Mouse (Mus musculus): ENCODE measurements around the gene Ascl5.

Ascl5 gene

DNA sequence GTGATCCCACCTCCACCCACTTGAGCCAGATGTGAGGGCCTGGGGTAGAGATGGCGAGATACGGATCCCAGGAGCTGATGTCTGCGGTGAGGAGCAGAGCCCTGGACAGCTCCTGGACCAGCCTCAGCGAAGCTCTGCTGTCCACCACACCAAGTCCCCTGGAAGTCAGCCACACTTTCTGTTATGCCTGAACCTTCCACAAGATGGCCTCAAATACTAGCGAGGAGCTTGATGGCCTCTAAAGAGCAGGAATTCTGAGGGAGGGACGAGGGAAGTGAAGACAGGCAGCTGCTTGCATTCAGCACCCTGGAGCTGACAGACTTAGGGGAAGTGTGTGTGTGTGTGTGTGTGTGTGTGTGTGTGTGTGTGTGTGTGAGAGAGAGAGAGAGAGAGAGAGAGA is 861 bp downstream of the Ascl5 start:
- peak; percentile 91 for DNase-seq

DNA sequence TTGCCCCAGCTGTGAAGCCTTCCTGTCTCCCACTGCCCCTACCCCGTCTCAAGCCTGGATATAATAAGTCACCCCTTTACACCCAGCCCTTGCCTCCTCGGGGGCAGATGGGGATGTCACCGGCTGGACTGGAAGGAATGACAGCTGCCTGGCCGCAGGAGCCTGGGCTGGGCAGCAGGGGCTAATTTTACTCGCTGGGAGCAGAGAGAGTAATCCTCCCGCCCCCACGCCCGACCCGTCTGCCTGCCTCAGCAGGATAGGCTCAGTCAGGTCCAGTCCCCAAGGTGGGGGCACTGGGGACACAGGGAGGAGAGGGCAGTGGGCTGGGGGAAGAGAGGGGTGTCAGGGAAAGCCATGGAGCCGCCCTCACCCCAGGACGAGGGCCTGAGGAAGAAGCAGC is 1.9 kb downstream of the Ascl5 start, which contains the start of gene Cacna1s:
Cacna1s (plus strand) TSS at position 204 of the 400 bp plus-strand sequence.
- DNase-seq = peak in 1 of 2 experiments; percentile 28

DNA sequence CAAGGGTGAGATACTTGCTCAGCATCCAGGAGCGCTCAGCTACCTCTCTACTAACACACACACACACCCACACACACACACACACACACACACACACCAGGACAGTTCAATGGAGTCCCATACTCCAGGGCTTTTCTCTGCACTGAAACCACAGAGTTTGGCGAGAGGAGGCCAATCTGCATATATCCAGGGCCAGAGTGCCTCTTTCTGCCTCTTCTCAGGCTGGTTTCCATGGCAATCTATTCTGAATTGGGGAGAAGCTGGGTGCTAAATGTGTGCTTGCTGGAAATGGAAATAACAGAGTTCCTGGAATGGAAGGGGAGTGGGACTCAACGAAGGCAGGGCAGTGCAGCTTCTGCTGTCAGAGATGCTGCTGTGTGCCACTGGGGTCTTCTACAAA is 5.2 kb downstream of the Ascl5 start:
- no peak for DNase-seq

DNA sequence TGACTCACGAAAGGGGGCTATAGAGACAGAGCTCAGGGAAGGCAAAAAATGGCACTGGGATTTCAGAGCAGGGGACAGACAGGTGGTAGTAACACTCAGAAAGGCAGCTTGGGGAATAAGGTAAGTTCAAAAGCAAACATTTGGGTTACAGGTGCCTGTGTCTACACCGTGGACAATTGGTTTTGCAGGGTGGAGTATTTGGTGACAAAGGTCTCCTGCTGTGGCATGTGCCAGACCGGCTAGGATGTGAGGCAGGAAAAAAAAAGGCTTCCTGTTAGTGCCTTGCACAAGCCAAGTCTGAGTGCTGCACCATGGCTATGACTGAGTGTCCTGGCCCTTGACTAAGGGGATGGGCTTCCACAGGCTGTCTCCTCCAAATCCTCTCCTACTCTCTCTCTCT is 8.0 kb downstream of the Ascl5 start:
- DNase-seq = no peak

GRCm38 (mm10) chr1:136061041-136061789 is 10.6 kb downstream of the Ascl5 start:
- peak; percentile 93 to 94 for DNase-seq

DNA sequence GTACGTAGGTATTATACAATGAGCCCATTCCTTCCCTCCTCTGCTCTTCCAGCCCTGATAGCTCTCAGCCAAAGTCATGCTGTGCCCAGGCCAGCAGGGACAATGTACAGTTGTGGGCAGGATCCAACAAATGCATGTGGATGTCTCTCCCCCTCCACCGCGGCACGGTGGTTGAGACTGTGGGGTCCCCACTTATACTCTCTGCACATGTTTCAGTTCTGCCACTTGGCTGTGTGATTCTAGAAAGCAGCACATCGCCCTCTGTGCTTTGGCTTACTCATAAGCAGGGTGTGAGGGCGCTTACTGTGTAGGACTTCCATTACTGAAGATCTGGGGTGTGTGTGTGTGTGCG is 11.2 kb downstream of the Ascl5 start:
- DNase-seq = no peak

GRCm38 (mm10) chr1:136063991-136064390 is 13.4 kb downstream of the Ascl5 start:
- DNase-seq = no peak

- no peak for DNase-seq
Observed at GRCm38 (mm10) chr1:136066621-136067020, 16.0 kb downstream of the Ascl5 start.

GRCm38 (mm10) chr1:136067579-136067978 is 17.0 kb downstream of the Ascl5 start:
- no peak for DNase-seq

DNA sequence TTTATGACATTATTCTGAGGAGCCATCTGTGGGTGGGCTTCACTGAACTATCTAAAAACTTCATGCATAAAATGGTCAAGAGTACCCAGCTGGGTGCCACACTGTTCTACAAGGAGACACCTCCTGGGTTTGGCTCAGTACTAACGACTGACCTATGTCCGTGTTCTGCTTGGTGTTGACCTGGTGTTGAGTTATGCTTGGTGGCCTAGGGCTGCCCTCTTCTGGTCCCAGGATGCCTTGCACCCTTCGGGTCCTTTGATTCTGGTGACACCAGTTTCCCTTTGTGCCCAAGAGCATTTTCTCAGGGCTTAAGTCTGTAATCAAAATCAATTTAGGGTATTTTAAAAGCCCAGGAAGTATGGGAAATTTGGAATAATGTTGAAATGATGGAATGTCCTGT is 25.5 kb downstream of the Ascl5 start:
- peak; percentile 75 to 77 for DNase-seq

GRCm38 (mm10) chr1:136077656-136078055 is 27.1 kb downstream of the Ascl5 start:
- peak in 1 of 2 experiments; percentile 24 for DNase-seq

- DNase-seq = no peak
Observed at GRCm38 (mm10) chr1:136081161-136081560, 30.6 kb downstream of the Ascl5 start.

DNA sequence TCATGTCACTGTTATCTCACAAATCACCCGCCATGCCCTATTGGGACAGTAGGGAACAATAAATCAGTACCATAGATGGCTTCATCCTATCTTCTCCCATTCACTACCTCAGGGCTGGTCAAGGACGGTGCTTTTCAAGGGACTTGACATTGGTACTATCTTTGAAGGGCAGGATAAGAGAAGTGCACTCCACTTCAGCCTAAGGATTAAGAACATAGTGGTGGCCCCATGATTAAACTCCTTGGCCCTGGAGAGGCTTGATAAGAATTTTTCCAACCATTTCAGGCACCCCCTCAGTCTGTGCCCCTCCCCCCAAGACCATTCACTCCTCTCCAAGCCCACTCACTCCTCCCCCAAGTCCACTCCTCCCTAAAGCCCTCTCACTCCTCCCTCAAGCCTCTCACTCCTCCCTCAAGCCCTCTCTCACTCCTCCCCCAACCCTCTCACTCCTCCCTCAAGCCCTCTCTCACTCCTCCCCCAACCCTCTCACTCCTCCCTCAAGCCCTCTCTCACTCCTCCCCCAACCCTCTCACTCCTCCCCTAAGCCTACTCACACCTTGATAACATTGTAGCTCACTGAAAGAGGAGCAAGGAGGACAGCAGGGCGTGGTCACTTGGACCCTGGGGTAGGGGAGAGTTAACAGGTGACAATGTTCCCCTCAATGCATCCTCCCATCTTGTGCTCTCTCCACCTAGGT is 35.5 kb downstream of the Ascl5 start:
- no peak for DNase-seq

- DNase-seq = no peak
Observed at GRCm38 (mm10) chr1:136089368-136090165, 39.0 kb downstream of the Ascl5 start.

DNA sequence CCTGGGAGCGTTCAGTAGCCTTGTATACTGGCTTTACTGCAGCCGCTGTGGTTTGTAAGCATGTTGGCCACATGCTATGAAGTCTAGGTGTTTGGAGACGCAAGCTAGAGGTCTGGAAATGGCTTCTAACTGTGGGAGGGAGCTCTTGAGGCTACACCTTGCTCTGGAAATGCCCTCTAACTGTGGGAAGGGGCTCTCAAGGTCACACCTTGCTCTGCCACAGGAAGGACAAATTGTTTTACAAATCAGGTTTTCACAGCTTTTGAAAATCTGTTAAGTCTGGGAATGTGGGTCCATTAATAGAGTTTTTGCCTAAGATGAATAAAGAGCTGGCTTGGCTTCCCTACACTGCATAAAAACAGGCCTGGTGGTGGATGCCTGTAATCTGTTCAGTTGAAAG is 43.1 kb downstream of the Ascl5 start:
- no peak for DNase-seq

- no peak for DNase-seq
Observed at GRCm38 (mm10) chr1:136094807-136095206, 44.2 kb downstream of the Ascl5 start.

Data from cerebellum, postnatal 14 days (tissue).